Mouse (Mus musculus) pancreas, adult 10 weeks (tissue): ENCODE measurements around the gene Rnf24. TPM values are rescaled to one million over a fixed set of nuclear protein-coding genes. Genes with fewer than 3 reads are reported as not detected.

Experiments used
- polyA plus RNA-seq: library from polyadenylated mRNA; stranded (reverse); fragments of 350-450 nt; fragmentation: Illumina TruSeq; extraction: RNeasy Lipid Tissue Mini Kit (QIAGEN cat#74804); gene quantifications from one replicate; pipeline ENCODE4 v1.2.3, GENCODE M21; 2015; ENCODE audit warnings: low read depth, low replicate concordance; ENCODE audit not compliant: insufficient read depth

The Rnf24 gene
- polyA plus RNA-seq, result 0.52 TPM

GRCm38 (mm10) chr2:131352747-131353563, at the start of gene Rnf24:
Gene Rnf24 (minus strand): TSS chr2:131352892.

GRCm38 (mm10) chr2:131262213-131262672, 90.4 kb downstream of the Rnf24 start, which contains the start of gene Pank2:
Gene Pank2 (plus strand): TSS chr2:131262495.

Other genes with a start within 250 kb of the Rnf24 start
- gene Hspa12b, start 225.6 kb downstream of the Rnf24 start, polyA plus RNA-seq, result 6.4 TPM
- not detected for gene Gm11037, start 219.4 kb downstream of the Rnf24 start, polyA plus RNA-seq
- gene 1700037H04Rik, start 192.8 kb downstream of the Rnf24 start, polyA plus RNA-seq, result 3.5 TPM
- gene Cenpb, start 172.8 kb downstream of the Rnf24 start, polyA plus RNA-seq, result 14.3 TPM
- gene Cdc25b, start 165.9 kb downstream of the Rnf24 start, polyA plus RNA-seq, result 1.2 TPM
- gene Spef1, start 165.6 kb downstream of the Rnf24 start, polyA plus RNA-seq, result 5.1 TPM
- 7.0 TPM for gene Ap5s1, start 145.8 kb downstream of the Rnf24 start, polyA plus RNA-seq
- gene Mavs, start 118.8 kb downstream of the Rnf24 start, polyA plus RNA-seq, result 7.2 TPM
- gene Pank2, start 90.4 kb downstream of the Rnf24 start, polyA plus RNA-seq, result 14.5 TPM
- gene Smox, start 138.6 kb upstream of the Rnf24 start, polyA plus RNA-seq, result 26.6 TPM
- 0.42 TPM for gene Adra1d, start 209.4 kb upstream of the Rnf24 start, polyA plus RNA-seq